Mouse (Mus musculus) intestine, embryonic 15.5 days (tissue): ENCODE measurements around the gene Enoph1. TPM values are rescaled to one million over a fixed set of nuclear protein-coding genes. Genes with fewer than 3 reads are reported as not detected.

Experiments
- ATAC-seq: fragments of 200-750 bp; cut with Nextera tagmentation; 2 replicates; pipeline ENCODE4 v1.8.0; 2017; ENCODE audit warnings: moderate TSS enrichment, moderate library complexity
- H3K27ac ChIP-seq: fragments of 300-500 bp; sonication (generic); 2 replicates; pipeline ENCODE4 v1.5.1; 2015; ENCODE audit warnings: mild to moderate bottlenecking, inconsistent platforms
- H3K27me3 ChIP-seq: fragments of 300-500 bp; sonication (generic); replicated peaks from 2 replicates; pipeline ENCODE4 v1.6.1; 2015; ENCODE audit warnings: inconsistent platforms
- H3K36me3 ChIP-seq: fragments of 300-500 bp; sonication (generic); 2 replicates; pipeline ENCODE4 v1.6.1; 2015; ENCODE audit warnings: inconsistent platforms
- H3K4me1 ChIP-seq: fragments of 300-500 bp; sonication (generic); replicated peaks from 2 replicates; pipeline ENCODE4 v1.6.1; 2015; ENCODE audit warnings: inconsistent platforms
- H3K4me2 ChIP-seq: fragments of 300-500 bp; sonication (generic); replicated peaks from 2 replicates; pipeline ENCODE4 v1.6.1; 2015; ENCODE audit warnings: mild to moderate bottlenecking, inconsistent platforms
- H3K4me3 ChIP-seq: fragments of 300-500 bp; sonication (generic); replicated peaks from 2 replicates; pipeline ENCODE4 v1.5.1; 2015; ENCODE audit warnings: inconsistent platforms
- H3K9ac ChIP-seq: fragments of 300-500 bp; sonication (generic); 2 replicates; pipeline ENCODE4 v1.6.1; 2015; ENCODE audit warnings: inconsistent platforms
- H3K9me3 ChIP-seq: fragments of 300-500 bp; sonication (generic); 2 replicates; pipeline ENCODE4 v1.6.1; 2016; ENCODE audit warnings: inconsistent platforms
- WGBS: fragments of 180-500 bp; shearing (Covaris S2); methylation state at CpG from one replicate; pipeline ENCODE4 v1.1.7; 2015; 5-methylcytosine and 5-hydroxymethylcytosine counted together
- polyA plus RNA-seq: library from polyadenylated mRNA; unstranded; fragments of >200 nt; fragmentation: Nextera tagmentation; extraction: Ambion mirVana; gene quantifications from 2 replicates; pipeline ENCODE4 v1.2.1, GENCODE M21; 2015

Enoph1 gene
- polyA plus RNA-seq, 1 experiment from 2014 or later = 49.8 TPM

- H3K27me3 ChIP-seq = no peaks in the 10 kb centered on the region
- no peak overlapping the region for H3K9ac ChIP-seq
Observed at GRCm38 (mm10) chr5:100020089-100020488, 19.7 kb upstream of the Enoph1 start.

GRCm38 (mm10) chr5:100024403-100024802, 15.4 kb upstream of the Enoph1 start:
- Histone ChIP-seq H3K4me2 (no peak overlapping the region), H3K9me3 (no peaks in the 10 kb centered on the region), H3K4me1 (no peaks in the 10 kb centered on the region), H3K27ac (no peak overlapping the region), H3K4me3 (no peak overlapping the region), H3K9ac (no peak overlapping the region), H3K27me3 (no peaks in the 10 kb centered on the region), H3K36me3 (no peaks in the 10 kb centered on the region)
- ATAC-seq = no peak
- 74% methylated on average over 5 of the region's 5 CpGs for WGBS

More at GRCm38 (mm10) chr5:100020089-100020488, 19.7 kb upstream of the Enoph1 start:
- Histone ChIP-seq H3K4me2 (no peak overlapping the region), H3K36me3 (no peaks in the 10 kb centered on the region), H3K4me3 (no peak overlapping the region), H3K4me1 (no peaks in the 10 kb centered on the region), H3K9me3 (no peaks in the 10 kb centered on the region), H3K27ac (no peak overlapping the region)
- ATAC-seq = no peak

GRCm38 (mm10) chr5:100024868-100025267, 14.9 kb upstream of the Enoph1 start:
- H3K36me3 ChIP-seq = no peaks in the 10 kb centered on the region
- H3K9ac ChIP-seq = no peak overlapping the region
- peak; percentile 48; the same call in 1 of the 2 replicates for ATAC-seq
- H3K9me3 ChIP-seq = no peaks in the 10 kb centered on the region
- H3K27ac ChIP-seq = no peak overlapping the region
- no peak overlapping the region for H3K4me2 ChIP-seq
- H3K4me3 ChIP-seq = no peak overlapping the region
- WGBS = 48% methylated on average over 1 of the region's 1 CpGs
- 0 out of 2 replicates have a peak, but pooled peaks cover under 1% of the 10 kb centered on the region for H3K4me1 ChIP-seq
- H3K27me3 ChIP-seq = no peaks in the 10 kb centered on the region

- H3K4me1 ChIP-seq = peaks cover 8% of the 10 kb centered on the region; the same call in 1 of the 2 replicates
- no peak overlapping the region for H3K4me2 ChIP-seq
- peak; percentile 81 for ATAC-seq
- no peaks in the 10 kb centered on the region for H3K9me3 ChIP-seq
- WGBS = 18% methylated on average over 6 of the region's 6 CpGs
- no peak overlapping the region for H3K4me3 ChIP-seq
- no peak overlapping the region for H3K9ac ChIP-seq
- no peaks in the 10 kb centered on the region for H3K27me3 ChIP-seq
- H3K36me3 ChIP-seq = peaks cover 14% of the 10 kb centered on the region
- H3K27ac ChIP-seq = peak overlapping the region; percentile 49; the same call in 1 of the 2 replicates
Observed at GRCm38 (mm10) chr5:100030069-100030468, 9.7 kb upstream of the Enoph1 start.

- Histone ChIP-seq H3K27ac (no peak overlapping the region), H3K9ac (no peak overlapping the region), H3K27me3 (no peaks in the 10 kb centered on the region), H3K9me3 (no peaks in the 10 kb centered on the region), H3K4me2 (no peak overlapping the region), H3K4me3 (no peak overlapping the region), H3K4me1 (peaks cover 13% of the 10 kb centered on the region), H3K36me3 (peaks cover 14% of the 10 kb centered on the region)
- ATAC-seq = no peak
- whole genome bisulfite sequencing = 87% methylated on average over 2 of the region's 2 CpGs
Observed at GRCm38 (mm10) chr5:100032107-100032506, 7.7 kb upstream of the Enoph1 start.

GRCm38 (mm10) chr5:100032646-100033045, 7.1 kb upstream of the Enoph1 start:
- Histone ChIP-seq H3K9ac (no peak overlapping the region), H3K36me3 (peaks cover 14% of the 10 kb centered on the region), H3K27me3 (no peaks in the 10 kb centered on the region), H3K4me2 (no peak overlapping the region), H3K4me3 (no peak overlapping the region), H3K4me1 (peaks cover 17% of the 10 kb centered on the region), H3K27ac (no peak overlapping the region), H3K9me3 (no peaks in the 10 kb centered on the region)
- 71% methylated on average over 3 of the region's 3 CpGs for WGBS
- ATAC-seq = 0 out of 2 replicates have a peak, but pooled peaks have one; percentile 2

- Histone ChIP-seq H3K9ac (no peak overlapping the region), H3K4me2 (peak overlapping the region; percentile 86), H3K9me3 (no peaks in the 10 kb centered on the region), H3K27me3 (no peaks in the 10 kb centered on the region), H3K4me1 (peaks cover 11% of the 10 kb centered on the region), H3K4me3 (peak overlapping the region; percentile 95; the same call in 1 of the 2 replicates), H3K27ac (no peak overlapping the region), H3K36me3 (peaks cover 14% of the 10 kb centered on the region)
- whole genome bisulfite sequencing = 50% methylated on average over 7 of the region's 7 CpGs
- no peak for ATAC-seq
Observed at GRCm38 (mm10) chr5:100035950-100036349, 3.8 kb upstream of the Enoph1 start.

GRCm38 (mm10) chr5:100036681-100037080, 3.1 kb upstream of the Enoph1 start:
- Histone ChIP-seq H3K4me3 (peak overlapping the region; percentile 95), H3K27me3 (no peaks in the 10 kb centered on the region), H3K4me2 (peak overlapping the region; percentile 86), H3K4me1 (peaks cover 11% of the 10 kb centered on the region), H3K9ac (peak overlapping the region; percentile 99; the same call in 1 of the 2 replicates), H3K9me3 (no peaks in the 10 kb centered on the region), H3K27ac (no peak overlapping the region), H3K36me3 (peaks cover 14% of the 10 kb centered on the region)
- WGBS = 11% methylated on average over 7 of the region's 7 CpGs
- ATAC-seq = no peak

- Histone ChIP-seq H3K36me3 (peaks cover 14% of the 10 kb centered on the region), H3K9ac (peak overlapping the region; percentile 99), H3K27ac (peak overlapping the region; percentile 90), H3K9me3 (no peaks in the 10 kb centered on the region), H3K4me3 (peak overlapping the region; percentile 95), H3K27me3 (no peaks in the 10 kb centered on the region), H3K4me1 (peaks cover 11% of the 10 kb centered on the region), H3K4me2 (peak overlapping the region; percentile 86)
- WGBS = under 1% methylated on average over 44 of the region's 45 CpGs
- peak; percentile 51 for ATAC-seq
Observed at GRCm38 (mm10) chr5:100037965-100038713, 1.6 kb upstream of the Enoph1 start.

GRCm38 (mm10) chr5:100038714-100039601, 827 bp upstream of the Enoph1 start:
- peaks cover 10% of the 10 kb centered on the region for H3K36me3 ChIP-seq
- H3K4me1 ChIP-seq = peaks cover 16% of the 10 kb centered on the region
- peak overlapping the region; percentile 95 for H3K4me3 ChIP-seq
- H3K9ac ChIP-seq = peak overlapping the region; percentile 99
- peak overlapping the region; percentile 98 for H3K27ac ChIP-seq
- H3K9me3 ChIP-seq = no peaks in the 10 kb centered on the region
- H3K27me3 ChIP-seq = no peaks in the 10 kb centered on the region
- ATAC-seq = peak; percentile 80
- under 1% methylated on average over 112 of the region's 113 CpGs for WGBS
- H3K4me2 ChIP-seq = peak overlapping the region; percentile 86

- WGBS = 1% methylated on average over 19 of the region's 19 CpGs
- 0 out of 2 replicates have a peak, but pooled peaks have one; percentile 0 for ATAC-seq
- Histone ChIP-seq H3K4me1 (peaks cover 20% of the 10 kb centered on the region), H3K36me3 (no peaks in the 10 kb centered on the region), H3K4me3 (peak overlapping the region; percentile 95), H3K27ac (peak overlapping the region; percentile 98), H3K9ac (peak overlapping the region; percentile 99), H3K9me3 (no peaks in the 10 kb centered on the region), H3K27me3 (no peaks in the 10 kb centered on the region), H3K4me2 (peak overlapping the region; percentile 84)
Observed at GRCm38 (mm10) chr5:100040281-100040784, 548 bp downstream of the Enoph1 start.

- H3K27me3 ChIP-seq = no peaks in the 10 kb centered on the region
- no peaks in the 10 kb centered on the region for H3K36me3 ChIP-seq
- H3K4me1 ChIP-seq = peaks cover 20% of the 10 kb centered on the region
- ATAC-seq = no peak
- no peaks in the 10 kb centered on the region for H3K9me3 ChIP-seq
- H3K4me3 ChIP-seq = no peak overlapping the region
- no peak overlapping the region for H3K27ac ChIP-seq
- WGBS = 84% methylated on average over 4 of the region's 4 CpGs
- H3K4me2 ChIP-seq = peak overlapping the region; percentile 84; the same call in 1 of the 2 replicates
- H3K9ac ChIP-seq = no peak overlapping the region
Observed at GRCm38 (mm10) chr5:100041272-100041671, 1.5 kb downstream of the Enoph1 start.
